Mouse (Mus musculus): ENCODE measurements around the gene Rngtt. TPM values are rescaled to one million over a fixed set of nuclear protein-coding genes. Genes with fewer than 3 reads are reported as not detected.
"Not testable (repeated sequence)": the region's sequence is repeated elsewhere in the genome, so short reads cannot be mapped to it uniquely, and the experiment has no call there.

The Rngtt gene
- polyA plus RNA-seq, 1 experiment from 2014 or later: 21.2 TPM

GRCm38 (mm10) chr4:33396222-33397176, 86.4 kb downstream of the Rngtt start:
- Histone ChIP-seq H3K4me3 (no peak overlapping the region), H3K9ac (no peak overlapping the region), H3K27me3 (no peaks in the 10 kb centered on the region), H3K4me2 (no peak overlapping the region), H3K36me3 (0 out of 2 replicates have a peak, but pooled peaks cover 5% of the 10 kb centered on the region), H3K4me1 (no peaks in the 10 kb centered on the region), H3K9me3 (no peaks in the 10 kb centered on the region), H3K27ac (no peak overlapping the region)
- 55% methylated on average over 3 of the region's 3 CpGs for WGBS
- ATAC-seq (ENCODE audit: insufficient number of reproducible peaks, low FRiP score, low TSS enrichment, low read depth): no peak

GRCm38 (mm10) chr4:33405723-33406293, 95.7 kb downstream of the Rngtt start:
- Histone ChIP-seq H3K4me2 (no peak overlapping the region), H3K36me3 (no peaks in the 10 kb centered on the region), H3K4me1 (no peaks in the 10 kb centered on the region), H3K27me3 (no peaks in the 10 kb centered on the region), H3K9ac (no peak overlapping the region), H3K27ac (no peak overlapping the region), H3K9me3 (no peaks in the 10 kb centered on the region), H3K4me3 (no peak overlapping the region)
- no peak for ATAC-seq (ENCODE audit: insufficient number of reproducible peaks, low FRiP score, low TSS enrichment, low read depth)
- WGBS: 71% methylated on average over 2 of the region's 2 CpGs

- no peaks in the 10 kb centered on the region for H3K4me1 ChIP-seq
These were observed 103.7 kb downstream of the Rngtt start for GRCm38 (mm10) chr4:33413791-33414190.

GRCm38 (mm10) chr4:33414781-33415180, 104.7 kb downstream of the Rngtt start:
- no peaks in the 10 kb centered on the region for H3K4me1 ChIP-seq
- H3K9me3 ChIP-seq: no peaks in the 10 kb centered on the region
- H3K4me2 ChIP-seq: no peak overlapping the region
- ATAC-seq (ENCODE audit: insufficient number of reproducible peaks, low FRiP score, low TSS enrichment, low read depth): no peak
- H3K27me3 ChIP-seq: no peaks in the 10 kb centered on the region
- H3K9ac ChIP-seq: no peak overlapping the region
- WGBS: 67% methylated on average over 4 of the region's 4 CpGs
- H3K4me3 ChIP-seq: no peak overlapping the region
- no peak overlapping the region for H3K27ac ChIP-seq
- H3K36me3 ChIP-seq: no peaks in the 10 kb centered on the region

More at GRCm38 (mm10) chr4:33413791-33414190, 103.7 kb downstream of the Rngtt start:
- no peak overlapping the region for H3K4me3 ChIP-seq
- no peak overlapping the region for H3K4me2 ChIP-seq
- H3K9ac ChIP-seq: no peak overlapping the region
- no peak for ATAC-seq (ENCODE audit: insufficient number of reproducible peaks, low FRiP score, low TSS enrichment, low read depth)
- no peaks in the 10 kb centered on the region for H3K27me3 ChIP-seq
- no peak overlapping the region for H3K27ac ChIP-seq
- H3K9me3 ChIP-seq: no peaks in the 10 kb centered on the region
- WGBS: 83% methylated on average over 4 of the region's 4 CpGs
- no peaks in the 10 kb centered on the region for H3K36me3 ChIP-seq

- Histone ChIP-seq H3K27ac (no peak overlapping the region), H3K9me3 (no peaks in the 10 kb centered on the region), H3K4me3 (no peak overlapping the region), H3K9ac (no peak overlapping the region), H3K4me1 (no peaks in the 10 kb centered on the region), H3K27me3 (no peaks in the 10 kb centered on the region), H3K36me3 (no peaks in the 10 kb centered on the region), H3K4me2 (no peak overlapping the region)
- ATAC-seq (ENCODE audit: insufficient number of reproducible peaks, low FRiP score, low TSS enrichment, low read depth): no peak
- WGBS: 86% methylated on average over 4 of the region's 4 CpGs
These were observed 107.3 kb downstream of the Rngtt start for GRCm38 (mm10) chr4:33417391-33417790.

GRCm38 (mm10) chr4:33419644-33420043, 109.5 kb downstream of the Rngtt start:
- no peaks in the 10 kb centered on the region for H3K27me3 ChIP-seq
- H3K27ac ChIP-seq: no peak overlapping the region
- H3K4me1 ChIP-seq: no peaks in the 10 kb centered on the region
- H3K4me3 ChIP-seq: no peak overlapping the region
- ATAC-seq (ENCODE audit: insufficient number of reproducible peaks, low FRiP score, low TSS enrichment, low read depth): no peak
- 92% methylated on average over 1 of the region's 1 CpGs for WGBS
- H3K9me3 ChIP-seq: no peaks in the 10 kb centered on the region
- no peak overlapping the region for H3K4me2 ChIP-seq
- H3K36me3 ChIP-seq: no peaks in the 10 kb centered on the region
- H3K9ac ChIP-seq: no peak overlapping the region

- no peak for ATAC-seq (ENCODE audit: insufficient number of reproducible peaks, low FRiP score, low TSS enrichment, low read depth)
- H3K27me3 ChIP-seq: no peaks in the 10 kb centered on the region
- no peak overlapping the region for H3K27ac ChIP-seq
- no peak overlapping the region for H3K4me3 ChIP-seq
- no peaks in the 10 kb centered on the region for H3K9me3 ChIP-seq
- 62% methylated on average over 4 of the region's 4 CpGs for WGBS
- H3K9ac ChIP-seq: no peak overlapping the region
- H3K4me1 ChIP-seq: no peaks in the 10 kb centered on the region
- H3K36me3 ChIP-seq: no peaks in the 10 kb centered on the region
- no peak overlapping the region for H3K4me2 ChIP-seq
These were observed 118.7 kb downstream of the Rngtt start for GRCm38 (mm10) chr4:33428856-33429255.

GRCm38 (mm10) chr4:33441864-33442263, 131.8 kb downstream of the Rngtt start:
- no peak overlapping the region for H3K4me2 ChIP-seq
- WGBS: 73% methylated on average over 6 of the region's 6 CpGs
- ATAC-seq (ENCODE audit: insufficient number of reproducible peaks, low FRiP score, low TSS enrichment, low read depth): no peak
- no peak overlapping the region for H3K4me3 ChIP-seq
- no peaks in the 10 kb centered on the region for H3K9me3 ChIP-seq
- no peak overlapping the region for H3K9ac ChIP-seq
- no peaks in the 10 kb centered on the region for H3K36me3 ChIP-seq
- H3K27me3 ChIP-seq: no peaks in the 10 kb centered on the region
- H3K27ac ChIP-seq: 0 out of 2 replicates have a peak overlapping the region, but pooled peaks have one; percentile 1
- H3K4me1 ChIP-seq: no peaks in the 10 kb centered on the region

GRCm38 (mm10) chr4:33446265-33446664, 136.2 kb downstream of the Rngtt start:
- no peaks in the 10 kb centered on the region for H3K36me3 ChIP-seq
- H3K9ac ChIP-seq: no peak overlapping the region
- no peak for ATAC-seq (ENCODE audit: insufficient number of reproducible peaks, low FRiP score, low TSS enrichment, low read depth)
- no peak overlapping the region for H3K27ac ChIP-seq
- 94% methylated on average over 3 of the region's 3 CpGs for WGBS
- no peak overlapping the region for H3K4me2 ChIP-seq
- no peaks in the 10 kb centered on the region for H3K27me3 ChIP-seq
- H3K4me1 ChIP-seq: no peaks in the 10 kb centered on the region
- no peaks in the 10 kb centered on the region for H3K9me3 ChIP-seq
- H3K4me3 ChIP-seq: no peak overlapping the region

GRCm38 (mm10) chr4:33446881-33447280, 136.8 kb downstream of the Rngtt start:
- H3K4me3 ChIP-seq: no peak overlapping the region
- no peaks in the 10 kb centered on the region for H3K36me3 ChIP-seq
- H3K9me3 ChIP-seq: no peaks in the 10 kb centered on the region
- no peaks in the 10 kb centered on the region for H3K27me3 ChIP-seq
- H3K4me1 ChIP-seq: no peaks in the 10 kb centered on the region
- no peak overlapping the region for H3K4me2 ChIP-seq
- ATAC-seq (ENCODE audit: insufficient number of reproducible peaks, low FRiP score, low TSS enrichment, low read depth): no peak
- WGBS: 70% methylated on average over 3 of the region's 3 CpGs
- H3K9ac ChIP-seq: no peak overlapping the region
- H3K27ac ChIP-seq: no peak overlapping the region

- WGBS: 87% methylated on average over 8 of the region's 8 CpGs
- H3K9ac ChIP-seq; H3K4me1 ChIP-seq; H3K9me3 ChIP-seq; H3K36me3 ChIP-seq; H3K27me3 ChIP-seq; H3K4me2 ChIP-seq; H3K27ac ChIP-seq; H3K4me3 ChIP-seq; ATAC-seq (ENCODE audit: insufficient number of reproducible peaks, low FRiP score, low TSS enrichment, low read depth): not testable (repeated sequence)
These were observed 140.2 kb downstream of the Rngtt start for GRCm38 (mm10) chr4:33450356-33450755.

GRCm38 (mm10) chr4:33459851-33460250, 149.7 kb downstream of the Rngtt start:
- Histone ChIP-seq H3K4me1 (no peaks in the 10 kb centered on the region), H3K9ac (no peak overlapping the region), H3K4me2 (no peak overlapping the region), H3K4me3 (no peak overlapping the region), H3K36me3 (peaks cover 3% of the 10 kb centered on the region; the same call in 1 of the 2 replicates), H3K27me3 (no peaks in the 10 kb centered on the region), H3K9me3 (no peaks in the 10 kb centered on the region), H3K27ac (no peak overlapping the region)
- 91% methylated on average over 3 of the region's 3 CpGs for WGBS
- ATAC-seq (ENCODE audit: insufficient number of reproducible peaks, low FRiP score, low TSS enrichment, low read depth): no peak
